Mouse (Mus musculus) thymus, adult 2 months (tissue): ENCODE data around the gene Angel1.

Experiments used
- CTCF ChIP-seq: fragments of 200-500 bp; IDR thresholded peaks from 2 replicates; pipeline ENCODE4 v1.5.1; 2012; ENCODE audit warnings: mild to moderate bottlenecking, control low read depth, low read length, moderate library complexity, borderline replicate concordance; ENCODE audit not compliant: control insufficient read depth, poor library complexity, insufficient read depth; ENCODE audit errors: extremely low read depth
- POLR2A ChIP-seq: fragments of 200-500 bp; IDR thresholded peaks from 2 replicates; pipeline ENCODE4 v1.6.1; 2012; ENCODE audit warnings: mild to moderate bottlenecking, low read length, control low read depth, moderate library complexity; ENCODE audit not compliant: control insufficient read depth, poor library complexity, insufficient read depth; ENCODE audit errors: extremely low read depth

GRCm38 (mm10) chr12:86698537-86698936 lies 27.7 kb downstream of the Angel1 start:
- TF ChIP-seq POLR2A, result no peak
- no peak for TF ChIP-seq CTCF
